Mouse (Mus musculus): Measurements from ENCODE around the gene Dhcr24. TPM values are rescaled to one million over a fixed set of nuclear protein-coding genes. Genes with fewer than 3 reads are reported as not detected.

Dhcr24 gene
- polyA plus RNA-seq, 1 experiment, result 86.4 TPM

DNA sequence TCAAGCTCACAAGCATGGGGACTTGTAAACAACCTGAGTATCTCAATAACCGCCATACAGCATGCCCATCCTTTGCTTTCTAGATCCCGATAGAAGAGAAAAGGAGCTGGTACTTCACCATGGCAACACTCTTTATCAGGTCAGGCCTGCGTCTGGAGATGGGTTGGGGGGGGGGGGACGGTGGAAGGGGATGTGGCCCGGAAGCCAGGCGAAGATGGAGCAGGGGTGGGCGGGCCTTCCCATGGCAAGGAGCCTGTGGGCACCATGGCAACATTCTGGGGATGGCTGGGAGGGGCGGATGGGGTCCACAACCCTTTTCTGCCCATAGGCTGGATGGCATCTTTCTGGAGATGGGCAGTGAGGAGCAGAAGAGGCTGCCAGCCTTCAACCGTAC lies 73.2 kb downstream of the Dhcr24 start:
- DNase-seq, result no peak
- WGBS, result 31% methylated on average over 9 of the region's 9 CpGs
- Histone ChIP-seq H3K4me3 (replicated peaks; ENCODE audit: insufficient read depth, low read depth, low read length) (no peak overlapping the region), H3K27ac (ENCODE audit: insufficient read depth, low read length) (no peak overlapping the region), H3K27me3 (ENCODE audit: control insufficient read depth, insufficient read depth, low read length) (no peaks in the 10 kb centered on the region), H3K4me1 (ENCODE audit: control insufficient read depth, insufficient read depth, low read length) (peaks cover 6% of the 10 kb centered on the region)
- TF ChIP-seq CTCF (IDR thresholded peaks at IDR 0.05; ENCODE audit: borderline replicate concordance, insufficient read depth, low read depth, low read length) (no peak), POLR2A (IDR thresholded peaks at IDR 0.05; ENCODE audit: borderline replicate concordance, insufficient read depth, low read length) (no peak)

Other genes starting within 250 kb of the Dhcr24 start
- gene Usp24, start 244.8 kb upstream of the Dhcr24 start, polyA plus RNA-seq (2012; rRNA removed), result 22.4 and 22.7 TPM in 2 replicates
- gene Pcsk9, start 96.7 kb upstream of the Dhcr24 start, polyA plus RNA-seq (2012; rRNA removed), result 0.33 and 0.34 TPM in 2 replicates
- 0.03 and 0.10 TPM in 2 replicates for gene Bsnd, start 68.8 kb upstream of the Dhcr24 start, polyA plus RNA-seq (2012; rRNA removed)
- 0.08 and 0.15 TPM in 2 replicates for gene Lexm, start 56.2 kb downstream of the Dhcr24 start, polyA plus RNA-seq (2012; rRNA removed)
- 0.26 and 0.74 TPM in 2 replicates for gene Ttc22, start 61.4 kb downstream of the Dhcr24 start, polyA plus RNA-seq (2012; rRNA removed)
- 7.7 and 9.3 TPM in 2 replicates for gene Pars2, start 90.0 kb downstream of the Dhcr24 start, polyA plus RNA-seq (2012; rRNA removed)
- 127 and 137 TPM in 2 replicates for gene Ttc4, start 117.9 kb downstream of the Dhcr24 start, polyA plus RNA-seq (2012; rRNA removed)
- gene Mroh7, start 169.9 kb downstream of the Dhcr24 start, polyA plus RNA-seq (2012; rRNA removed), result 3.2 and 3.8 TPM in 2 replicates
- gene Fam151a, start 172.9 kb downstream of the Dhcr24 start, polyA plus RNA-seq (2012; rRNA removed), result not detected in 2 replicates
- gene Acot11, start 244.0 kb downstream of the Dhcr24 start, polyA plus RNA-seq (2012; rRNA removed), result 32.5 and 32.7 TPM in 2 replicates